Mouse (Mus musculus): Measurements from ENCODE around the gene Map2k1. TPM values are rescaled to one million over a fixed set of nuclear protein-coding genes. Genes with fewer than 3 reads are reported as not detected.
"Not testable (repeated sequence)": the region's sequence is repeated elsewhere in the genome, so short reads cannot be mapped to it uniquely, and the experiment has no call there.

Gene Map2k1
- polyA plus RNA-seq (2014; fragmentation: Nextera tagmentation; extraction: Ambion mirVana) = 74.4 and 79.3 TPM in 2 replicates

DNA sequence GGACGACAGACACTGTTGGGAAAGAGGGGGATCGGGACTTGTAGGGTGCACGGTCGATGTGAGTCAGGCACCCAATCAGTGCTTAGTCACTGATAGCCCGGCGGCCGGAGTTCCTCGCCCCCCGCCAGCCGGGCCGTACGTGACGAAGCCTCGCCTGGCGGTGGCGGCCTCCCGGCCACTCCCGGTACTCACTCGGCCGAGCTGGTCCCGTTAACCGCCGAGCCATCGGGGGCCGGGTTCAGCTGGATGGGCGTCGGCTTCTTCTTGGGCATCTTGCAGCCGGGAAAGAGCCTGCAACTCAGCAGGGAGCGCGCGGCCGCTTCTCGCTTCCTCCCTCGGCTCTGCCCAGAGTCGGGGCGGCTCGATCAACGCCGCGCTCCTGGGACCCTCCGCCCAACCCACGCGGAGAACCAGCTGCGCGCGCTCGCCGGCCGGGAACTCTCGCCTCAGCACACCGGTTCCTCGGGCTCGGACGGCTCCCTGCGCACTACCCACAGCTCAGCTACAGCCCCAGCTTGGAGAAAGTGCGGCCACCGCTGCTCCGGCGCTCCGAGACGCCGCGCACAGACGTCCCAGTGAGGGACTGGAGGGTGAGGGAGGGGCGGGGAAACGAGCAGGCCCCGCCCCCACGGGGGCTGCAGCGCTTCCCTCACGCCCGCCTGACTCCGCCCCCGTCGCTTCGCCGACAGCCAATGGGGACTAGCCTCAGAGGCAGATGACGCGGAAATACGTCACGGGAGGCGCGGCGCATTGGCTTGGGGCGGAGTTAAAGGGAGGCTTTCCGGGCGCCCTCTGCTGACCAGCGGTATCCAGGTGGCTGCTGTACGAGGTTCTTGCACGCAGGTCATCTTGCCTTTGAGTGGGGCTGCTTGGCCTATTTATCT lies at the start of gene Map2k1:
TSS of gene Map2k1 (minus strand) at position 611 of the 884 bp plus-strand sequence.
- Histone ChIP-seq H3K9ac (replicated peaks; ENCODE audit: low read length) (peak within 1 kb of the TSS; percentile 90), H3K36me3 (replicated peaks; ENCODE audit: control insufficient read depth, insufficient read depth, low read depth, low read length) (no peaks in the 10 kb centered on the region), H3K9me3 (replicated peaks; ENCODE audit: control insufficient read depth, low read length) (no peaks in the 10 kb centered on the region), H3K4me1 (ENCODE audit: control insufficient read depth, insufficient read depth, low read length) (no peaks in the 10 kb centered on the region), H3K27me3 (ENCODE audit: control insufficient read depth, insufficient read depth, low read length) (no peaks in the 10 kb centered on the region), H3K27ac (replicated peaks; ENCODE audit: low read depth, low read length) (peak within 1 kb of the TSS; percentile 82), H3K4me2 (ENCODE audit: low read depth, low read length) (peak within 1 kb of the TSS; percentile 78), H3K4me3 (ENCODE audit: low read depth, low read length) (peak within 1 kb of the TSS; percentile 88)
- DNase-seq (ENCODE audit: low spot score) (peak; percentile 100), ATAC-seq (replicated peaks; ENCODE audit: insufficient number of reproducible peaks, low FRiP score, low TSS enrichment, low read depth) (peak; percentile 91)
- under 1% methylated on average over 88 of the region's 89 CpGs for WGBS

DNA sequence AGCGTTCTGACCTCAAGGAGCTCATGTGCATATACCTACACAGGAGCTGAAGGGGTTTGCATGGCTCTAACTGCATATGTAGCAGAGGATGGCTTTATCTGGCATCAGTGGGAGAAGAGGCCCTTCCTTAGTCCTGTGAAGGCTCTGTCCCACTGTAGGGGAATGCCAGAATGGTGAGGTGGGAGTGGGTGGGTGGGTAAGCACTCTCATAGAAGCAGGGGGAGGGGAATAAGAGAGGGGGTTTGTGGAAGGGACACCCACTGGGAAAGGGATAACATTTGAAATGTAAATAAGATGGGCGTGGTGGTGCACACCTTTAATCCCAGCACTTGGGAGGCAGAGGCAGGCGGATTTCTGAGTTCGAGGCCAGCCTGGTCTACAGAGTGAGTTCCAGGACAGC lies 49.7 kb upstream of the Map2k1 start:
- ATAC-seq (replicated peaks; ENCODE audit: insufficient number of reproducible peaks, low FRiP score, low TSS enrichment, low read depth); H3K4me3 ChIP-seq (ENCODE audit: low read depth, low read length); H3K27ac ChIP-seq (replicated peaks; ENCODE audit: low read depth, low read length); H3K27me3 ChIP-seq (ENCODE audit: control insufficient read depth, insufficient read depth, low read length); H3K9ac ChIP-seq (replicated peaks; ENCODE audit: low read length); H3K4me2 ChIP-seq (ENCODE audit: low read depth, low read length); H3K4me1 ChIP-seq (ENCODE audit: control insufficient read depth, insufficient read depth, low read length); H3K36me3 ChIP-seq (replicated peaks; ENCODE audit: control insufficient read depth, insufficient read depth, low read depth, low read length); H3K9me3 ChIP-seq (replicated peaks; ENCODE audit: control insufficient read depth, low read length); DNase-seq (ENCODE audit: low spot score): not testable (repeated sequence)
- 86% methylated on average over 4 of the region's 4 CpGs for WGBS

DNA sequence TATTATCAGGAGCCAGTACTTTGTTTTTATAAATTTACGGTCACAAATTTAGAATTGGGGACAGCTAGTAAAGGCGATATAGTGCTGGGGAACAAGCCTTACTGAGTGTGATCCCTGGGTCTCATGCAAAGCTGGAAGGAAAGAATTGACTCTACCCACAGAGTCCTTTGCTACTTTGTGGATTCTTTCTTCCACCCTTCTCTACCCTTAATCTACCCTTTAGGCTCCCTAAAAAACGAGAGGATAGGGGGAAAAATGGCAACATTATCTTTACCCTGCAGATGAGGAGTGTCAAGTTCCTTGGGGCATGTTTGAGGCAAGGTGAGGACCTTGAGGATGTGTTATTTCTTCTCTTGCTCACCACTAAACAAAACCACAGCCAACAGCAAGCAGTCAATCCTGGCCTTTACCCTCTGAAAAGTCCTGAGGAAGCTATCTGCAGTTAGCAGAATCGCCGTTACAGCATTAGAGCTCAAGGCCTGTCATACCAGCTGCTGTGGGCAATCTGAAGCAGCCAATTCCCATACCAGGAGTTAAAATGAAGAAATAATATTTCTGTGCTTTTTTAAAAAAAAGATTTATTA lies 29.1 kb upstream of the Map2k1 start:
- Histone ChIP-seq H3K4me3 (ENCODE audit: low read depth, low read length) (peak overlapping the region; percentile 71), H3K36me3 (replicated peaks; ENCODE audit: control insufficient read depth, insufficient read depth, low read depth, low read length) (no peaks in the 10 kb centered on the region), H3K9ac (replicated peaks; ENCODE audit: low read length) (peak overlapping the region; percentile 91), H3K4me2 (ENCODE audit: low read depth, low read length) (peak overlapping the region; percentile 47), H3K4me1 (ENCODE audit: control insufficient read depth, insufficient read depth, low read length) (no peaks in the 10 kb centered on the region), H3K27me3 (ENCODE audit: control insufficient read depth, insufficient read depth, low read length) (no peaks in the 10 kb centered on the region), H3K9me3 (replicated peaks; ENCODE audit: control insufficient read depth, low read length) (no peaks in the 10 kb centered on the region), H3K27ac (replicated peaks; ENCODE audit: low read depth, low read length) (no peak overlapping the region)
- no peak for DNase-seq (ENCODE audit: low spot score)
- no peak for ATAC-seq (replicated peaks; ENCODE audit: insufficient number of reproducible peaks, low FRiP score, low TSS enrichment, low read depth)
- WGBS = 59% methylated on average over 5 of the region's 5 CpGs

DNA sequence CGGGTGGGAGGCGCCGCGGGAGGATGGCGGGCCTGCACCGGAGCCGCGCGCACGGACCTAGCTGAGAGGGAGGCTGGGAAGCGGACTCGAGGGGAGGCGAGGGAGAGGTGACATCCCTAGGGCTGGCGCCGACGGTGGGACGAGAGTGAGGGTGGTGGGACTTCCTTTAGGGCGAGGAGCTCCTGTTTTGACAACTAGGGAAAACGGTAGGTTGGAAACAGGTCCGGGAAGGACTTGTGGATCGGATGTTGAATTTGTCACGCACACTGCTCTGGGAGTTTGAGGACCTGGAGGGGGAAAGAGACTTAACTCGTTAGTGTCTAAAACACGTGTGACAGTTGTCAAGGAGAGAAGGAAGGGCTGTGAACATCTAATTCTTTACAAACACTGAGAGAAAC lies 28.3 kb upstream of the Map2k1 start:
- H3K27ac ChIP-seq (replicated peaks; ENCODE audit: low read depth, low read length) = peak overlapping the region; percentile 90
- no peaks in the 10 kb centered on the region for H3K27me3 ChIP-seq (ENCODE audit: control insufficient read depth, insufficient read depth, low read length)
- H3K9me3 ChIP-seq (replicated peaks; ENCODE audit: control insufficient read depth, low read length) = no peaks in the 10 kb centered on the region
- H3K4me3 ChIP-seq (ENCODE audit: low read depth, low read length) = peak overlapping the region; percentile 71
- 0% methylated on average over 24 of the region's 24 CpGs for WGBS
- no peaks in the 10 kb centered on the region for H3K4me1 ChIP-seq (ENCODE audit: control insufficient read depth, insufficient read depth, low read length)
- ATAC-seq (replicated peaks; ENCODE audit: insufficient number of reproducible peaks, low FRiP score, low TSS enrichment, low read depth) (peak; percentile 80), DNase-seq (ENCODE audit: low spot score) (no peak)
- H3K36me3 ChIP-seq (replicated peaks; ENCODE audit: control insufficient read depth, insufficient read depth, low read depth, low read length) = no peaks in the 10 kb centered on the region
- H3K4me2 ChIP-seq (ENCODE audit: low read depth, low read length) = peak overlapping the region; percentile 47
- peak overlapping the region; percentile 91 for H3K9ac ChIP-seq (replicated peaks; ENCODE audit: low read length)

DNA sequence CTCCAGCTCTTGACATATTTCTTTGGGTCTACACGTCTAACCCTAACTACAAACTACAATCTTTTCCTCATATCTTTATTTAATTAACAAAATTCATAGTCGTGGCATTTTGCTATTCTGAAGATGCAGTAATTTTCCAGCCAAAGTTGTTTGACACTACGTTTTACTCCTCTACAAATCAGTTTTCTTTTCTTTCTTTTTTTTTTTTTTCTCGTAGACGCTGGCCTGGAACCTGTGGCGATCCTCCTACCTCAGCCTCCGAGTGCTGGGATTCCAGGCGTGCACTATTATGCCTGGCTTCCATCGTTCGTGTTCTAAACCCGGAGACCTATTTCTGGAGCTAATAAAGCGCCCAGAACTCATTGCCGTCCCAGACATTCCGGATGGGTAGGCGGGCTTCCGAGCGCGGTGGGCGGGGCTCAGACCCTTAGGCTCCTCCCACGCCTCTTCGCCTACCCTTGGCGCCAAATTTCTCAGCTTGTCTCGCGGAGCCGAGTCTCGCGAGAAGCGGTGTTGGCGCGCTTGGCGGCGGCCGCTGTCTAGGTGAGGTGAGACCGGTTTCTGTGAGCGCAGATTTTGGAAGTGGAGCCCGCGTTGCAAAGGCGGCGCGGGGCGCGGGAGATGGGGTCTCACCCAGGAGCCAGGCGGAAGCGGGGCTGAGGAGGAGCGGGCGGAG lies 27.8 kb upstream of the Map2k1 start, which contains the start of gene Tipin:
TSS of gene Tipin (plus strand) at position 477 of the 676 bp plus-strand sequence.
- peak within 1 kb of the TSS; percentile 91 for H3K9ac ChIP-seq (replicated peaks; ENCODE audit: low read length)
- H3K27ac ChIP-seq (replicated peaks; ENCODE audit: low read depth, low read length) = peak within 1 kb of the TSS; percentile 90
- no peaks in the 10 kb centered on the region for H3K36me3 ChIP-seq (replicated peaks; ENCODE audit: control insufficient read depth, insufficient read depth, low read depth, low read length)
- ATAC-seq (replicated peaks; ENCODE audit: insufficient number of reproducible peaks, low FRiP score, low TSS enrichment, low read depth) (peak; percentile 91), DNase-seq (ENCODE audit: low spot score) (peak; percentile 98)
- no peaks in the 10 kb centered on the region for H3K9me3 ChIP-seq (replicated peaks; ENCODE audit: control insufficient read depth, low read length)
- H3K27me3 ChIP-seq (ENCODE audit: control insufficient read depth, insufficient read depth, low read length) = no peaks in the 10 kb centered on the region
- 3% methylated on average over 46 of the region's 46 CpGs for WGBS
- H3K4me3 ChIP-seq (ENCODE audit: low read depth, low read length) = peak within 1 kb of the TSS; percentile 71
- H3K4me1 ChIP-seq (ENCODE audit: control insufficient read depth, insufficient read depth, low read length) = no peaks in the 10 kb centered on the region
- H3K4me2 ChIP-seq (ENCODE audit: low read depth, low read length) = peak within 1 kb of the TSS; percentile 47

DNA sequence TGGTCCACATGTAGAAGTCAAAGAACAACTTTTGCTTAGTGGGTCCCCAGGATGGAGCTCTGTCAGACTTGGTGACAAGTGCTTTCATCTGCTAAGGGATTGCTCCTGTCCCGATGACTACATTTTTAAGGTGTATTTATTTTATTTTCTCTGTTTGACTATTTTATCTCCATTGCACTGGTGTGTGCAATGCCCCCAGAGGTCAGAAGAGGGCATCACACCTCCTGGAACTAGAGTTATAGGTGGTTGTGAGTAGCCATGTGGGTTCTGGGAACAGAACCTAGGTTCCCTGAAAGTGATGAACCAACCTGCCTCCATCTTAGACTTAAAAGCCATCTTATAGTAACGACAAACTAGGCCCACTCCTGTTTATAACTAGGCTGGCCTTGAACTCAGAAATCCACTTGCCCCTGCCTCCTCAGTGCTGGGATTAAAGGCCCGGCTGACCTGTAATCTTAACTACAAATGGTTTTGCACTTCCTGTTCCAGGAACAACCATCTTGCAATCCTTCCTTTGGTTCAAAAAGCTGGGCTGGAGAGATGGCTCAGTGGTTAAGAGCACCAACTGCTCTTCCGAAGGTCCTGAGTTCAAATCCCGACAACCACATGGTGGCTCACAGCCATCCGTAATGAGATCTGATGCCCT lies 25.4 kb upstream of the Map2k1 start:
- Histone ChIP-seq H3K9me3 (replicated peaks; ENCODE audit: control insufficient read depth, low read length) (no peaks in the 10 kb centered on the region), H3K27ac (replicated peaks; ENCODE audit: low read depth, low read length) (no peak overlapping the region), H3K36me3 (replicated peaks; ENCODE audit: control insufficient read depth, insufficient read depth, low read depth, low read length) (no peaks in the 10 kb centered on the region), H3K9ac (replicated peaks; ENCODE audit: low read length) (no peak overlapping the region), H3K4me2 (ENCODE audit: low read depth, low read length) (no peak overlapping the region), H3K27me3 (ENCODE audit: control insufficient read depth, insufficient read depth, low read length) (no peaks in the 10 kb centered on the region), H3K4me1 (ENCODE audit: control insufficient read depth, insufficient read depth, low read length) (no peaks in the 10 kb centered on the region), H3K4me3 (ENCODE audit: low read depth, low read length) (no peak overlapping the region)
- ATAC-seq (replicated peaks; ENCODE audit: insufficient number of reproducible peaks, low FRiP score, low TSS enrichment, low read depth) = no peak
- no peak for DNase-seq (ENCODE audit: low spot score)
- WGBS = 93% methylated on average over 6 of the region's 6 CpGs

DNA sequence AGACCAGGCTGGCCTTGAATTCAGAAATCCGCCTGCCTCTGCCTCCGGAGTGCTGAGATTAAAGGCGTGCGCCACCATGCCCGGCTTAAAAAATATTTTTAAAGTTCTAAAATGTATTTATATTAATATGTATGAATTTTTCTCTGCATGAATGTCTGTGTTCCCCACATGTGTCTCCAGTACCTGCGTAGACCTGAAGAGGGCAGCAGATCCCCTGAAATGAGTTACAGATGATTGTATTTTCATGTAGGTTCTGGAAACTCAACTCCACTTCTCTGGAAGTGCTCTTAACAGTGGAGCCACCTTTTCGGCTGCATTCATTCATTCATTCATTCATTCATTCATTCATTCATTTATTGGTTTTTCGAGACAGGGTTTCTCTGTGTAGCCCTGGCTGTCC lies 24.3 kb upstream of the Map2k1 start:
- Histone ChIP-seq H3K4me2 (ENCODE audit: low read depth, low read length) (no peak overlapping the region), H3K4me1 (ENCODE audit: control insufficient read depth, insufficient read depth, low read length) (no peaks in the 10 kb centered on the region), H3K27me3 (ENCODE audit: control insufficient read depth, insufficient read depth, low read length) (no peaks in the 10 kb centered on the region), H3K36me3 (replicated peaks; ENCODE audit: control insufficient read depth, insufficient read depth, low read depth, low read length) (no peaks in the 10 kb centered on the region), H3K27ac (replicated peaks; ENCODE audit: low read depth, low read length) (no peak overlapping the region), H3K9ac (replicated peaks; ENCODE audit: low read length) (no peak overlapping the region), H3K9me3 (replicated peaks; ENCODE audit: control insufficient read depth, low read length) (no peaks in the 10 kb centered on the region), H3K4me3 (ENCODE audit: low read depth, low read length) (no peak overlapping the region)
- peak; percentile 85 for DNase-seq (ENCODE audit: low spot score)
- no peak for ATAC-seq (replicated peaks; ENCODE audit: insufficient number of reproducible peaks, low FRiP score, low TSS enrichment, low read depth)
- 70% methylated on average over 8 of the region's 8 CpGs for WGBS

All from embryonic facial prominence, embryonic 11.5 days (tissue).